Mouse (Mus musculus): ENCODE results near the gene Samd8.

The Samd8 gene

GRCm38 (mm10) chr14:21750008-21750880 is at the start of gene Samd8:
TSS of gene Samd8 (plus strand) at chr14:21750531.
- peak; percentile 58 for DNase-seq (ENCODE audit: low spot score)

GRCm38 (mm10) chr14:21702691-21703090 is 47.6 kb upstream of the Samd8 start:
- DNase-seq (ENCODE audit: low spot score) = no peak

GRCm38 (mm10) chr14:21703255-21703654 is 47.1 kb upstream of the Samd8 start:
- DNase-seq (ENCODE audit: low spot score) = no peak

GRCm38 (mm10) chr14:21705462-21705861 is 44.9 kb upstream of the Samd8 start:
- DNase-seq (ENCODE audit: low spot score) = no peak

- no peak for DNase-seq (ENCODE audit: low spot score)
Observed at GRCm38 (mm10) chr14:21706759-21707571, 43.4 kb upstream of the Samd8 start.

GRCm38 (mm10) chr14:21709545-21709944 is 40.8 kb upstream of the Samd8 start:
- DNase-seq (ENCODE audit: low spot score) = no peak

GRCm38 (mm10) chr14:21711231-21711630 is 39.1 kb upstream of the Samd8 start:
- no peak for DNase-seq (ENCODE audit: low spot score)

GRCm38 (mm10) chr14:21714486-21714885 is 35.8 kb upstream of the Samd8 start, which contains the start of gene Dupd1:
TSS of gene Dupd1 (minus strand) at chr14:21714576.
- no peak for DNase-seq (ENCODE audit: low spot score)

- no peak for DNase-seq (ENCODE audit: low spot score)
Observed at GRCm38 (mm10) chr14:21719646-21720383, 30.5 kb upstream of the Samd8 start.

GRCm38 (mm10) chr14:21720430-21721205 is 29.7 kb upstream of the Samd8 start:
- DNase-seq (ENCODE audit: low spot score) = no peak

GRCm38 (mm10) chr14:21722021-21722698 is 28.2 kb upstream of the Samd8 start:
- no peak for DNase-seq (ENCODE audit: low spot score)

- DNase-seq (ENCODE audit: low spot score) = no peak
Observed at GRCm38 (mm10) chr14:21729031-21729732, 21.1 kb upstream of the Samd8 start.

- DNase-seq (ENCODE audit: low spot score) = no peak
Observed at GRCm38 (mm10) chr14:21729936-21730335, 20.4 kb upstream of the Samd8 start.

- peak; percentile 7 for DNase-seq (ENCODE audit: low spot score)
Observed at GRCm38 (mm10) chr14:21733131-21733905, 17.0 kb upstream of the Samd8 start.

- no peak for DNase-seq (ENCODE audit: low spot score)
Observed at GRCm38 (mm10) chr14:21740345-21740744, 10.0 kb upstream of the Samd8 start.

- DNase-seq (ENCODE audit: low spot score) = no peak
Observed at GRCm38 (mm10) chr14:21741314-21741713, 9.0 kb upstream of the Samd8 start.

- DNase-seq (ENCODE audit: low spot score) = no peak
Observed at GRCm38 (mm10) chr14:21741786-21742185, 8.5 kb upstream of the Samd8 start.

GRCm38 (mm10) chr14:21742441-21742840 is 7.9 kb upstream of the Samd8 start:
- DNase-seq (ENCODE audit: low spot score) = no peak

- DNase-seq (ENCODE audit: low spot score) = no peak
Observed at GRCm38 (mm10) chr14:21744169-21744568, 6.2 kb upstream of the Samd8 start.

Measured in urinary bladder, postnatal 10 days (tissue).